Mouse (Mus musculus) heart, adult 2 months (tissue): ENCODE results near the gene Hmx2.

Source experiments
- CTCF ChIP-seq: fragments of 200-600 bp; IDR thresholded peaks from 2 replicates; pipeline ENCODE4 v1.8.1; 2022; ENCODE audit warnings: antibody characterized with exemption, mild to moderate bottlenecking, moderate library complexity
- POLR2A ChIP-seq: fragments of 200-500 bp; IDR thresholded peaks from 2 replicates; pipeline ENCODE4 v1.6.1; 2011; ENCODE audit warnings: mild to moderate bottlenecking, low read depth, low read length, control low read depth; ENCODE audit not compliant: insufficient read depth

- TF ChIP-seq CTCF = no peak
- no peak for TF ChIP-seq POLR2A
Observed at GRCm38 (mm10) chr7:131582178-131582577, 33.6 kb downstream of the Hmx2 start.
